Mouse (Mus musculus): ENCODE data around the gene Vgll3.

The Vgll3 gene

DNA sequence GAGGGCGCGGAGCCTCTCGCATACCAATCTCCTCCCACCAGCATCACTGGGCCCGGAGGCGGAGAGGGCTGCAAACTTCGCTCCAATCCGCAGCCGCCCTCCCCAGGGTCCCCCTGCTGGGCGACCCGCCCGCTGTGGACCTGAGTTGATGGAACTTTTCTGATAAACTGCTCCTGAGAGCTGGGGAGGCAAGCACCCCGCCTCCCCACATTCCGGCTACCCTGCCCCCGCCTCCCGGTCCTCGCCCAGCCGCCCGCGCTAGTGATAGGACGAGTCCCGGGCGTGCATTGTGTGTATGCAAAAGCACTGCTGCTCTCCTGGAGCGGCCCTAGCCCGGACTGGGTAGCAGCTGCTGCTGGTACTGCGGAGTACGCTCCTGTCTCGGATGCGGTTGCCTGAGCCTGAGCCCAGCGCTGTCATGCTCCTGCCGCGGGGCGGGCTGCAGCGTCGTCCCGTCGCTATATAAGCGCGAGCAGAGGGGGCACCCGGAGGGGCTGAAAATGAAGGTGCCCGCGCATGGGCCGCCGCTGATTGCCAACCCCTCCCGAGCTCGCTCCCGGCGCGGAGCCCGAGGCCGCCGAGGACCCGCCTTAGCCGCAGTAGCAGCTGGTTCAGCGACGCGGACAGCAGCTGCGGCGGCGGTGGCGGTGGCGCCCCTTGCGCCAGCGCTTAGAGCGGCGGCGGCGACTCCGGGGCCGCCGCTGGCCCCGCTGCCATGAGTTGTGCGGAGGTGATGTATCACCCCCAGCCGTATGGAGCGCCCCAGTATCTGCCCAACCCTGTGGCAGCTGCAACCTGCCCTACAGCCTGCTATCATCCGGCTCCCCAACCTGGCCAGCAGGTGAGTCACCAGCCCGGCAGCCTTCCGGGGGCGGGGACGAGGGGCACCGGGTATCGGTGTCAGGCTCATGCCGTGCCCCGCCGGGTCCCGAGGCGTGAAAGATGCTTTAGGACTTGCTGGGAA, at the start of gene Vgll3:
TSS of gene Vgll3 (plus strand) at position 340 of the 964 bp plus-strand sequence.
- no peak for DNase-seq

DNA sequence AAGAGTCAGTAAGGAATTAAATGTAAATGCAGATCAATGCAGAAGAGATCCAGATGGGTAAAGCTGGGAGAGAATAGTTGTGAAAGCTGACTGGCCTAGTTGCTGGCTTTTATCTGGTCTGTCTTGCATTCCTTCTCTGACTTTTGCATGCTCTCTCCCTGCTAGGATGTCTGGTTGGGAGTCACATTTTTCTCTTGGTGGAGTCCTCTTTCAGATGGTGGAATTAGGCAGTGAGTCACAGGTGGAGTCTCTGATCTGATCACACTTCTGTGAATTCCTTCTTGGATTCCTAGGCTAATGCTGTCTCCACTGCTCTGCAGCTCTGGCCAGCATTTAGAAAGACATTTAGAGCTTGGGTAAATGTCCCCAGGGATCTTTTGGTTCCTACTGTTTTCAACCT, 49.1 kb upstream of the Vgll3 start:
- DNase-seq, result no peak

DNA sequence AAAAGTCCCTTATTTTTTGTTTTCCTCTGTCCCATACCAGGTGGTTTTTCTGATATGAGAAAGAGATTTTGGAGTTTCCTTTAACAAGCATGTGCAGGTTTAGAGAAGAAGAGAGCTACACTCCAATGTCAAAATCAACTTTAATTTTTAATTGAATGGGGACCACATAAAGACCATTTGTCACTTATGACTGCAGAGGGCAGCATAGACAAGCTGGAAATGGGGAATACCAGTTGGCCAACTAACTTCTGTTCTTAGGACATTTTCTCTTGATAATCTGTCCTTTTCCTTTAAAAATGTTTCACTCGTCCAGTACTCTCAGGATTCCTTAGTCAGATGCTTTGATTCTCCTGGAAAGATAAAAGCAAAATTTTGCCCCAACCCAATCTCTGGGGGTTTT, 29.1 kb upstream of the Vgll3 start:
- DNase-seq, result no peak

DNA sequence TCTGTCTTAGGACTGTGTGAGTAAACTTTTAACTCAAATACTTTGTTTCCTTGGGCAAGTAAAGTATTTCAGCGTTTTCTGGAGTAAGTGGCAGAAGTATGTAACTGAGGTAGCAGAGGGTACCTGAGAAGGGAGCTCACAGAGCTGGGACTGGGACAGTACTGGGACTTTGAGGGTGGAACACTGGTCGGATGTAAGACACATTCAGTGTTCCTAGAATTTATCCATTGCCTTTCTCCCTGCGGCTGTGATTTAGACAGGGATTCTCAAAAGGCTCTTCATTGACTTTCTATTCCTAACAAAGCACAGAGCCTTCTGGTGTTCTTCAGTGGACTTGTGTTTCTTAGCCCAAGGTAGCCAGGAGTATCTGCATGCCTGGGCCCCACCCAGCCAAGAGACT, 1.0 kb downstream of the Vgll3 start:
- DNase-seq, result no peak

DNA sequence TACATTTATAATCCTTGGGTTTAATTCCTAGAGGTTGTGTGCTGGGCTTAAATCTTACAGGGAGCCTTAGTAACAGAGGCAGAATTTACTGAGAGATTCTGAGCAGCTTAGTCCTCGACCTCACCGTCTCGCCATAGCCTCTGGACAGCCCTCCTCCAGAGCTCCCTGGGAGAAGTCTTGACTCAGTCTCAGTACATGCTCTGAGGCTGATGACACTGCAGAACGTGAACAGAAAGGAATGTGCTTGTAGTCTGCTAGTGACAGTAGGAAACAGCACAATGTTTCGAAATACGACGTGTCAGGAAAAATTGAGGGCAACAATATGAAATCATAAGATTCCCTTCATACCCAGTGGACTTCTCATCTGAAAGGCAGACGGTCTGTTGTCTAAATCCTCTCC, 3.7 kb downstream of the Vgll3 start:
- DNase-seq, result no peak

DNA sequence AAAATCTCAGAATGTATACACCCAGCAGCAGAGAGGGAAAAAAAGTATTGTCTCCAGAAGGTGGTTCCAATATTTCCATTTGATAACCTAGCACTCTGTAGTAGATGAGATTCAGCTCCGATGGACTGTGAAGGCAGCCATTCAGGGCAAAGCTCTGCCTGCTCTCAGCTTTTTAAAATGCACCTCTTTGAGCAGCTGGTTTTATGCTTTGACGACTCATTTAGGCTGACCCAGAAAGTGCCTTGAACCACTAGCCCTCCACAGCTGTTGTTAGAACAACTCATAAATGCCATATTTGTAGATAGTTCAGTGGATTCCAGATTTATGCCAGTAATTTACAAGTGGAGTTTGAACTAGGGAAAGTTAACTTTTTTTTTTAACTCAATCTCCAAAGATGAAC, 5.7 kb downstream of the Vgll3 start:
- no peak for DNase-seq

DNA sequence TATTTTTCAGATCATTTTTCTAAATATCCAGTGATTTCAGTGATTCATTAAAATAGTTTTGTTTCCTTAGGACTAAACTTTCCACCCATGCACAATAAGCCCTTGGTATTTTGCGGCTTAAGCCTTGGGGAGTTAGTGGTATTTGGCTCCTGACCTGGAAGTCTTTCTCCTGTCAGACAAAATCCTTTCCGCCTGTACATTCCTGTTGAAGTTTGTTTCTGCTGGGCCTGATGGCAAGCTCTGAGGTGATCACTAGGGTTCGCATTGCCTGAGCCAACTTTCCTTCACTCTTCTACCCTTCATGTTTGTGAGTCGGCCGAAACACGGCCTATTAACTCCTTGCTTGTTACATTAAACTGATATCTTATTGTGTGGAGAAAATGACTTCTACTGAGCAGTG, 8.7 kb downstream of the Vgll3 start:
- no peak for DNase-seq

DNA sequence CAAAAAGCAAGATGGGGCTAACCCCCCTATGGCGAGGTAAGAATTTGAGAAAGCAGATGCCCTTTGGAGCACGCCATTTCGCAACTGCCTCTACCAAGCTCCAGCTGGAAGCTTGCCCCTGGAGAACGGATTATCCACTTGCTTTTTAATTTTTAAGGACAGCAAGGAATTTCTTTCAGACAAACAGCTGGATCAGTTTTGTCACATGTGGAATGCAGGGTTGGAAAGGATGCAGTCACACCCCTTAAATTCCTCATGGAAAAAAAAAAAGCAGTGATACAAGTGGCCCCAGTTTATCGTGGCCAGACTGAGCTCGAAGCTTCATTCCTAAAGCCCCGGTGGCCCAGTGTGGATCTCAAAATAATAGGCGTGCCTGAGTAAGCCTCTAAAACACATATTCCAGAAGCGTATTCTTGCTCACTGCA, 13.1 kb downstream of the Vgll3 start:
- no peak for DNase-seq

DNA sequence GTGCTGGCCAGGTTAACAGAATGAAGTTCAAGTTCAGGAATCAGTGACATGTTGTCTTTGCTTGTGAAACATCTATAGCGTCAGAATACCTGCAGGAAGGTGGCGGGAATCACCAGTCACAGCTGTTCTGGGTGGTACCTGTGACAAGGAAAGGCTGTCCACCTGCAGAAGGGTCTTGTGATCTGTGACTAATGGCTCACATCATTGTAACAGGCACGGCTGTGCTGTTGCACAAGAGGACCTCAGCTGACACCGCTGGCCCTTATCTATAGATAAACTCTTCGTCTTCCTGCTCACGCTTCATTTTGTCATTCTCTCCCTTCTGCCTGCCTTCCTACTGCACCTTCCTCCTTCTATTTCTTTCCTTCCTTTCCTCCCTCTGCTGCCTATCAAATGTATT, 14.0 kb downstream of the Vgll3 start:
- no peak for DNase-seq

DNA sequence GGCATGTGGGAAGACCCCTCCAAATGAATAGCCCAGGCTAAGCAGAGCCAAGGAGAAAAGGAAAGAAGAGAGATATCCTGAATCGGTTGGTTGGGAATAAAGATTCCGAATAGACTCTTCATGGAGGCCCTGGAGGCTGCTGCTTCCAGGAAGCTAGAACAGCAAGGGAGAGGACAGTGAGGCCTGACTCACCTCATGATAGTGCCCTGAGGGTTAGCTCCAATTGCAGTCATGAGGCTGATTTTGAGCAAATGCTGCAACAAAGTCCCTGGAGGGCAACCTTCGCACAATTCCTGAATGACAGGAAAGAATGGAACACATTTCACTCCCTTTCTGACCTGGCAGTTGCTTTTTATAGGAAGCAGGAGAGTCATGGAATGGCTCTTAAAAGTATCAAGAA, 19.7 kb downstream of the Vgll3 start:
- no peak for DNase-seq

DNA sequence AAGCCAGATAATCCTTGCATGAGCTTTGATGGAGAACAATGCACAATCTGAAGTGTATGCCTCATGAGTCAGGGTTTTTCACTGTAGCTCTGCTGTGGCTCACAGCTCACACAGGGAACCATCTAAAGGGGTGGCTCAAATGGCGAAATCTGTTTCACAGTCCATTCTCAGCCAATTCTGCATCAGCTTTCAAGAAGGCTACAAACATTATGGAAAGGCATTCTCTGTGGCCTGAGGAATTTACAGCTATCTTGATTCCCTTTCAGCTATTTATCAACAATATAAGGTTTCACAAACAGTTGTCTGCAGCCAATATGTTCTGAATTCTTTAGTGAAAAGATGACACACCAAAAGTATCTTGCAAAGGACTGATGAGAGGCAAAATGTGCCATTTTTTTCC, 35.1 kb downstream of the Vgll3 start:
- DNase-seq, result no peak

DNA sequence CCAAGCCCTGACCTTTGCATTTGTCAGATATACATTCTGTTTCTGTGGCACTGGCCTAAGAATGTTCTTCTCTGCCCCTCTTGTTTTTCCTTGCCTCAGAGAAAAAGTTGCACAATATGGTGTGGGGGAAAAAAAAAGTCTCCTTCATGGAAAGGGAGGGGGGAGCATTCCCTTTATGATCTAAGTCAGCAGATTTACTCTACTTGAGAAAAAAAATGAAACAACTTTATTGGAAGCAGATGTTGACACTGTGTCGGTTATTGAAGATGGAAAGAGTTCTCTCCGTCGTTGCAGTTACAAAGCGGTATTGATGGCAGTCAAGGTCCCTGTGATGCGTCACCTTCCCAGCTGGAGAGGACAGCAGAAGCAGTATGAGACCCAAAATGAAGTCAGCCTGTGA, 49.4 kb downstream of the Vgll3 start:
- DNase-seq, result no peak

DNA sequence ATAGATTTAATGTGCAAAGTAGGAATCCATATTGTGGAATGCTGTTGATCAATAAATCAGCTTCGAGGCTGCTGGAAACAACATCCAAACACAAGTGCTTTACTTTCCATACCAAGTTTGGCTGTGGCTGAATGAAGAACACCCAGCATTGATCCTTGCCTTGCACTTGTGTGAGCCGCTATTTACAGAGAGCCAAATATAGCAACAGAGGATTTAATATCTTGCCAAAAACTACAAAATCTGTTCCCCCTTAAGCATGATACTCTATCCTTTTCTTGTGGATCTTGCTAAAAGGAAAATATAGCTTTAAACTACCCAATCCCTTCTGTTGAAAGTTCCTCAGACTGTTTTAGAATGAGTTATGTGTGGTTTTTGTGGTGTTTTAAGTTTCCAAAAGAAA, 52.9 kb downstream of the Vgll3 start:
- DNase-seq, result no peak

DNA sequence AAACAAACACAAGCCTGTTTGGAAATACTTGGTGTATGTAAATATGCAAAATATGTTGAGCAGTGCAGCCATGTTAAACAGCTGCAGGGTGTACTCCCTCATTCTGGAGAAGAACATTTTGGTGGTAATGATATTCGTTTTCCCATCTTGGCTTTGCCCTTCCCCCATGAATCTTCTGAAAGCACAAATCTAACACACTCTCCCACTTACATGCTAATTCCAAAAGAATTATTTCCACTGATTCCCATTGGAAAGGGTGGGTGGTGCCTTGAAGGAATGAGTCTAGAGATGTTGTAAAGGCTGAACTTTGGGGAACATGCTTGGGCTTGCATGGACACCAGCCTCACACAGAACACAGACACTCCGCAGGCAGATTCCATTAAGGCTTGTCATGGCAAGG, 53.9 kb downstream of the Vgll3 start:
- no peak for DNase-seq

DNA sequence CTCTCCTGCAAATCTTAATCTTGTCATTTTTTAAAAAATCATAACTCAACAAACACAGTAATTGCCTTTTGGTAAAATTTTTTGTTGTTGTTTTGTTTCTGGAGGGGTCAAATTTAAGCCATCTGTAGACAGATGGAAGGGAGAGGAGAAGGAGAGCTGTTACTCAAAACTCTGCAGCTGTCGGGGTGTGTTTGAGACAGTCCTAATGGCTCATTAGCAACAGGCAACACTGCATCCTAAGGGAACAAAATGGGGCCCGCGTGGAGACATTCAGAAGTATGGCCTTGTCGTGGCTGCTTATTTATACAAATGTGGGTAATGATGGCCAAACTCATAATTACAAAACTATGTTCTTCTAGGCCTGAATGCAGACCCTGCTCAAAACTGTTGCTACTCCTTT, 73.9 kb downstream of the Vgll3 start:
- no peak for DNase-seq

Data from cerebellum, adult 9-10 months (tissue).